Mouse (Mus musculus) gastrocnemius, postnatal 4 days (tissue): ENCODE data around the gene Lrrc74b. TPM values are rescaled to one million over a fixed set of nuclear protein-coding genes. Genes with fewer than 3 reads are reported as not detected.

Experiments used
- DNase-seq, 2 experiments: peaks; one replicate each; pipeline ENCODE4 v3.0.0; 2021 to 2022; ENCODE audit warnings: low spot score in 2 of 2, mixed read lengths in 2 of 2
- total RNA-seq, 2 experiments: library from RNA; stranded (reverse); gene quantifications; 2 replicates each; pipeline ENCODE4 v1.2.3; 2021

Gene Lrrc74b
- total RNA-seq, 2 experiments from 2014 or later = 2.5 to 5.0 TPM

DNA sequence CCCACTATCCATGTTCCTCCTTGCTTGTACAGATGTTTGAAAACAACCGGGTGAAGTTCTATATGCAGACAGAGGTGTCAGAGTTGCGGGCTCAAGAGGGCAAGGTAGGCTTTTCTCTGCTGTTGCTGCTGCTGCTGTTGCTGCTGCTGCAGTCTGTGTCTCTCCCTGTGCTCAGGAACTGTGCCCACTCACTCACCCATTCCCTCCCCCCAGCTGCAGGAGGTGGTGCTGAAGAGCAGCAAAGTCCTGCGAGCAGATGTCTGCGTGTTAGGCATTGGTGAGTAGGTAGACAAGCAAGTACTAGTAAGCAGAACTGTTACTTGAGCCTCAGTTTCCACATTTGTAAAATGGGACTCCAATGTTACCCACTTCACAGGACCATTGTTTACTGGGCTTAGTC lies 58.4 kb downstream of the Lrrc74b start:
- no peak for DNase-seq

DNA sequence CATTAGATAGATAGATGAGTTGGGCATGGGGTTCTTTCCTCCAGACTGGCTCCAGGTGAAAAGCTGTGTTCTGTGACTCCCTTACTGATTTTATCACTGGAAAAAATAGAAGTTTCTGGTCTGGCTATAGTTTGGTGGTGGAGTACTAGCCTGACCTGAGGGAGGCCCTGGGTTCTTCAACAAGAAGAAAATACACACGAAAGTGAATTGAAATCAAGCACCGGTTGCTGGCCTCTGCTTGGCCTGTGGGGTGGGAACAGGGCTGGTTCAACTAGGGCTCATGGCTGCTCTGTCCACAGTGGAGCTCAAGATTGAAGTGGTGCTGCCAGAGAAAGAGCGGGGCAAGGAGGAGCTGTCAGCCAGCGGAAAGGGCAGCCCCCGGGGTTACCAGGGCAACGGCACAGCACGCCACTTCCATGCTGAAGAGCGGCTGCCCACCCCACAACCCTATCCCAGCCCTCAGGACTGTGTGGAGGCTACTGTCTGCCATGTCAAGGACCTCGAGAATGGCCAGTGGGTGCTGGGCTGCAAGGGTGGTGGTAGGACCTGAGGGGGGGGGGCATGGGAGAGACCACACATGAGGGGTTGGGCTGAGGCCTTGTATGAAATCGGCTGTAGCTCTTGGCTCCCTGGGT lies 61.7 kb downstream of the Lrrc74b start:
- DNase-seq = no peak

DNA sequence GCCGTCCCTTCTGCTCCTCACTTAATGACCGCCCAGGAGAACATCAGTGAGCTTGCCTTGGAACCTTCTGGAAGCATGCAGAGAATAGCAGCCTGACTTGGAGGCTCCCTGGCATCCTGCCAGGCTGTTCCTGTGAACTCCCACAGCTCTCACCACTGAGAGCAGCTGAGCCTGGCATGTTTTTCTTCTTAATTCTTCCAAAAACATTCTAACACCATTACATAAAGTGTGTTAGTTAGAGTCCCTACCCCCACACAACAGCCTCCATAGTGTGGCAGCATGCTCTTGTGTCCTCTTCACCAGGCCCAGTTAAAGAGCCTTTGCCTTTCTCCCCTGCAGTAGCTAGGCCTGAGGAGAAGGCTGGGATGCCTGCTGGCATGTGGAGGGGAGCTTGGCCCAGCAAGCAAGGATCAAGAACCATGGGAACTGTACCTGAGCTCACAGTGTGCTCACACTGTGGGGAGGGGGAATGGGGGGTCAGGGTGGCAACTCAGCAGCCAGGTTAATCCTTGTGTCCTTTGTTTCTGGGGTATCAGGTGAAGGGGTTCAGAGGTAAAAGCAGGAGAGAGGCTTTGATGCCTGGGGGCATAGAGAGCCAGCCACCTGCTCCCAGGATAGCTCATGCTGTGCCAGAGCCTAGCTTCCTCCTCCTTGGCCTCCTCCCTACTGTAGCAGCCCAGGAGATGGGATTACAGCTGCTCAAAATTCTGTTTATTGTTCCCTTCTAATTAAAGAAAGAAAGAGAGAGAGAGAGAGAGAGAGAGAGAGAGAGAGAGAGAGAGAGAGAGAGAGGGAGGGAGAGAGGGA lies 64.3 kb downstream of the Lrrc74b start:
- DNase-seq = peak in 1 of 2 experiments; percentile 55

Other genes starting within 250 kb of the Lrrc74b start
- gene Serpind1, start 229.9 kb downstream of the Lrrc74b start, total RNA-seq = 1 to 10 TPM in 1 of 2 experiments, under 1 TPM in 1; 0.78 to 1.9 TPM
- 10 to 100 TPM; 14.3 to 15.5 TPM for gene Snap29, start 155.3 kb downstream of the Lrrc74b start, total RNA-seq
- 10 to 100 TPM; 27.9 to 31.4 TPM for gene Pi4ka, start 154.9 kb downstream of the Lrrc74b start, total RNA-seq
- 10 to 100 TPM; 32.4 to 33.1 TPM for gene Crkl, start 109.3 kb downstream of the Lrrc74b start, total RNA-seq
- gene Aifm3, start 71.6 kb downstream of the Lrrc74b start, total RNA-seq = under 1 TPM; 0.54 to 0.75 TPM
- gene Lztr1, start 52.6 kb downstream of the Lrrc74b start, total RNA-seq = 10 to 100 TPM; 48.4 to 51.1 TPM
- gene Thap7, start 30.1 kb downstream of the Lrrc74b start, total RNA-seq = 10 to 100 TPM; 18.7 to 22.5 TPM
- 1 to 10 TPM; 6.3 to 7.5 TPM for gene P2rx6, start 638 bp upstream of the Lrrc74b start, total RNA-seq
- 1 to 10 TPM; 2.3 to 3.5 TPM for gene Slc7a4, start 22.0 kb upstream of the Lrrc74b start, total RNA-seq
- 10 to 100 TPM; 23.5 to 23.9 TPM for gene Smpd4, start 58.1 kb upstream of the Lrrc74b start, total RNA-seq
- 1 to 10 TPM; 2.7 to 2.8 TPM for gene Ccdc74a, start 85.2 kb upstream of the Lrrc74b start, total RNA-seq
- 10 to 100 TPM; 36.9 to 46.9 TPM for gene Med15, start 171.6 kb upstream of the Lrrc74b start, total RNA-seq
- 10 to 100 TPM; 56.9 to 60.4 TPM for gene Klhl22, start 198.4 kb upstream of the Lrrc74b start, total RNA-seq
- gene Scarf2, start 236.0 kb upstream of the Lrrc74b start, total RNA-seq = 10 to 100 TPM; 33.7 to 37.3 TPM